Mouse (Mus musculus): ENCODE measurements around the gene Serac1.
A peak's percentile ranks its signal among the peaks of the same experiment; 100 is the strongest.

The Serac1 gene

GRCm38 (mm10) chr17:6079287-6080122 is at the start of gene Serac1, which contains the start of gene Gtf2h5:
TSS of gene Serac1 (minus strand) at chr17:6079741.
TSS of gene Gtf2h5 (plus strand) at chr17:6079786.
- DNase-seq: peak; percentile 99

DNA sequence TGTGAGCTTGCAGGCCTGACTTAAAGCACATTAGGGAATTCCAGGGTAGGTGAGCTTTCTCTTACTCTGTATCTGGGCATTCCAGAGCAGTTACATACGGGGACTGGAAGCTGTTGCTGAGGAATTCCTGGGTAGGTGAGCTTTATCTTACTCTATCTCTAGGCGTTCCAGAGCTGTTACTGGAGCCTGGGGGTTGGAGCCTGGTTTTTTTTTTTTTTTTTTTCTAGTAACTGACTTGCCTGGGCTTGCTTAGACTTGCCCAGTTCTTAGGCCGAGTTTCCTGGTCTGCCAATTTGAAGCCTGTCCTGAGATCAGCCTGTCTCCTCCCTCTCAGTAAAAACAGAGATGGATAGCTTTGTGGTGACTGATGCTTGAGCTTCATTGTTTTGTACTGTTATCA is 48.5 kb upstream of the Serac1 start:
- no peak for DNase-seq

DNA sequence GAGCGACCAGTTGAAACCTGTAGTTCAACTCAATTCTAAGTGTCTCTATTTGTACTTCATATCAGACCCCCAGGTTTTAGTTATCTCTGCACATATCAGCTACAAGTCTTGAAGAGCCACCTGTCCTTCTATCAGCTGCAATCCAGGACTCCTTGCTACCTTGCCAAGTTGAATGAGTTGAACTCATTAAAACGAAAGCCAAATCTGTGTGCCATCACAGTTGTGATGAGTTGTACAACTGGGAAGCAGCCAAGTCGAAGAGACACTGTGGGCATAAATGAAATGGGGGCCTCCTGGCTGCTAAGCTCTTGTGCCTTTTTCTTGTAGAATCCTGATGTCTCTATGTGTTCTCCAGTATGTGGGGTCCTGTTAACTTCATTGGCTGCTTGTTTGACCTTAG is 45.9 kb upstream of the Serac1 start:
- DNase-seq: no peak

GRCm38 (mm10) chr17:6123776-6124175 is 44.2 kb upstream of the Serac1 start:
- no peak for DNase-seq

- no peak for DNase-seq
Observed at GRCm38 (mm10) chr17:6118861-6119260, 39.3 kb upstream of the Serac1 start.

DNA sequence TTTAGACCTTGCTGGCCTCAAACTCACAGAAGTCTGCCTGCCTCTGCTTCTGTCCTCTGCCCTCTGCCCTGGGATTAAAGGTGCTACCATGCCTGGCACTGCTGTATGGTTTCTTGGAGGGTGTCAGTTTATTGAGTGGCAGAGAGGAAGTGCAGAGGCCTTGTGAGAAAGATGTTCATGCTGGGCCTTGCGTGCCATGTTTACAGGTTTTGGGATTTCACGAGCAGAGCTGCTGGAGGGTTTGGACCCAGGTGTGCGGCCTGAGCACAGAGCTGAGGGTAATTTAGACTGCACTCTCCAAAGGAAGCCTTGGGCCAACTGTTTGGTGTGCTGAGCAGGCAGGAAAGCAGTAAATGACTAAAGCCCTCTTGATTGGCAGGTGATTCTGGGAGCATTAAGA is 38.4 kb upstream of the Serac1 start:
- no peak for DNase-seq

DNA sequence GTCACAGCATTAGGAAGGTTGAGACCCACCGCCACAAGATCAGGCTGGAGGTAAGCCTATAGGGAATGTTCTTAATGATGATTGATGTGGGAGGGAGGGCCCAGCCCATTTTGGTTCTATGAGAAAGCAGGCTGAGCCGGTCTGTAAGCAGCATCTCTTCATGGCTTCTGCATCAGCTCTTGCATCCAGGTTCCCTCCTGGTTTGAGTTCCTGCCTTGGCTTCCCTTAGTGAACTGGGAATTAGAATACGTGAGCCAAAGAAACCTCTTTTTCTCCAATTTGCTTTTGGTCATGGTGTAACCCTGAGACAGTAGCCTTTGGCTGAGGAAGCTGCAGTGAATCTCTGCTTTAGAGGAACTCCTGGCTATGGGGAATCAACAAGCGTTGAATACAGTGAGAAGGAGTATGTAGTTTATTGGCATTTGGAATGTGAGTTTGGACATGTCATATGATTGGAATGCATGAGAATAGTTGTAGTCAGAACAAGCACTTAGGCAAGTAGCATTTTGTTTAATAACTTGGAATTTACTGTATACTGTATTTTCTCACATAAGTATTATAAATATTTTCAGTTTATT is 37.7 kb upstream of the Serac1 start:
- DNase-seq: no peak

- no peak for DNase-seq
Observed at GRCm38 (mm10) chr17:6115085-6115484, 35.5 kb upstream of the Serac1 start.

DNA sequence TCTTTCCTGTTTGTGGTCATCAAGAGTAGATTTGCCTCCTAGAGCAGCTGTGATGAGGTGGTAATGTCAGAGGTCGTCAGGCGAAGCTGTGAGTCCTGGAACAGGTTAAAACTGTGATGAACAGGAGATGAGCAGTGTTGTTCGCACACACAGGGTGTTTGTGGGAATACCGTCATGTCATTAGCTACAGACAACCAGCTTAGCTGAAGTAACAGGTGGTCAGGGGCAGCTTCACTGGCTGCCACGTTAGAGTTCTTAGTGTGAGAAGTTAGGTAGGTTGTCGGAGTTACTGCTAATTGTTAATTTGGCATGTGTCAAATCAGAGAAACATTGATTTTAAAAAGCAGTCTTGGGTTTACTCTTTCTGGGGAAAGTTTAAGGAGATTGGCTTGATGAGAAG is 34.1 kb upstream of the Serac1 start:
- no peak for DNase-seq

DNA sequence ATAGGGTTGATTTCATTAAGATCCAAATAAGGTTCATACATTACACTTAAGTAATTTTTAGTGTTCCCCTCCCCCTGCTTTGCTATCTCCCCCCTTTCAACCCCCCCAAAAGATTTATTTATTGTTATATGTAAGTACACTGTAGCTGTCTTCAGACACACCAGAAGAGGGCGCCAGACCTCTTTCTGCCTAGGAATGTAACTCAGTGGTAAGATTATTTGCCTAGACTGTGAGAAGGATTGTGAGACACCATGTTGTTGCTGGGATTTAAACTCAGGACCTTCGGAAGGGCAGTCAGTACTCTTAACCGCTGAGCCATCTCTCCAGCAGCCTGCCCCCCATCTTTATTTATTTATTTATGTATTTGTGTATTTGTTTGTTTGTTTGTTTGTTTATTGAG is 31.4 kb upstream of the Serac1 start:
- DNase-seq: no peak

- DNase-seq: no peak
Observed at GRCm38 (mm10) chr17:6108175-6108574, 28.6 kb upstream of the Serac1 start.

- DNase-seq: peak; percentile 74
Observed at GRCm38 (mm10) chr17:6107015-6107601, 27.6 kb upstream of the Serac1 start.

DNA sequence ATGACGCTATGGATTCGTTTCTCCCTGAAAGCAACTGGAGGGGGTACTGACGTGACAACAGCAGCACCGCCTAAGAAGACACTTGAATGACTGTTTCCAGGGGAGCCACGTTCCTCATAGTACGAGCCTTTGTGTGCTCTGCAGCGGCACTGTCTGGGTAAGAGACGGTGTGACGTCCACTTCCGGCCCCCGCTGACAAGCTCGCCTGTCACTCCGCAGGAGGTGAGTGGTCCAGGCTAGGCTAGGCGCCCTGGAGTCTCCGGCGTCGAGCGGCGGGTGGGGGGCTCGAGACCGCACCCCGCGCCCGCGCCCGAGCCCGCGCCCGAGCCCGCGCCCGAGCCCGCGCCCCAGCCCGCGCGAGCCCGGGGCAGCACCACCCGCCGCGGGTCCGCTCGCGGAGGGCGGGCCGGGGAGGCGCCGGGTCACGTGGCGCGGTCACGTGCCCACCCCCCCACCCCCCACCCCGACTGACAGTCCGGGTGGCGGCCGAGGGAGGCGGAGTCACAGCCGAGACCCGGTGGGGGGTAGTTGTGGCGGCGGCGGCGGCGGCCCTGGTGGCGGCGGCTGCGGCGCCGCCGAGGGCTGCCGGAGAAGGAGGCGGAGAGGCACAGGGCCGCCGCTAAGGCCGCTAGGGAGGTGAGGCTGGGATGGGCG is 26.9 kb upstream of the Serac1 start, which contains the start of gene Tulp4:
Tulp4 (plus strand) TSS at position 77 of the 654 bp plus-strand sequence.
- peak; percentile 92 for DNase-seq

- no peak for DNase-seq
Observed at GRCm38 (mm10) chr17:6103566-6103965, 24.0 kb upstream of the Serac1 start.

DNA sequence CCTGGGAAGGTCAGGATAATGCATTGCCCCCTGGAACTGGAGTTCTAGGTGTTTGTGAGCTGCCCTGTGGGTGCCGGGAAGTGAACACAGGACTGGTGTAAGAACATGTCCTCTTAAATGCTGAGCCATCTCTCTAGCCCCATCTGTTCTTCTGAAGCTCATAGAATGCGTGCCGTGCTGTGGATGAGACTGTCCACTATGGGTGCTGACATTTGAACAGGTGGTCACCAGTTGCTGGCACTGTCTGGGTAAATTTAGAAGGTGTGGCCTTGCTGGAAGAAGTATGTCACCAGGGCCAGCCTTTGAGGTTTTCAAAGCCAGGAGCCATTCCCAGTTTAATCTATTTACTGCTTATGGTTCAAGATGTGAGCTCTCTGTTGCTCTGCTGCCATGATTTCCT is 22.7 kb upstream of the Serac1 start:
- DNase-seq: no peak

DNA sequence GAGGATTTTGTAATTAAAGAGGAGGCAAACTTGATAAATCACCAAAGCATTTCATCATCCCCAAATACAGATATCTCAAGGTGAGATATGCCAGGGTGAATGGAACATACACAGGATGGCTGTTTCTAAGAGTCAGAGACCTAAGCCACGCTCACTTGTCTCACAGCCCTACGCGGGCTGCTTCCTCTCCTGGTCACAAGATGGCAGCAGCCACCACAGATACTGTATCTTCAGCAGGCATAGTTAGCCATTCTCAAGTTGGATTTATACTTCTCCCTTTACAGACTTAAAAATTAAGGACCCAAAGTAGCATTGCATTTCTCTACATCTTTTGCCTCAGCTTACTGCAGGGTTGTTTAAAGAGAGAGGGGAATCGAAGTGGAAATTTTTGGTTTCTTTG is 18.3 kb upstream of the Serac1 start:
- DNase-seq: peak; percentile 66

DNA sequence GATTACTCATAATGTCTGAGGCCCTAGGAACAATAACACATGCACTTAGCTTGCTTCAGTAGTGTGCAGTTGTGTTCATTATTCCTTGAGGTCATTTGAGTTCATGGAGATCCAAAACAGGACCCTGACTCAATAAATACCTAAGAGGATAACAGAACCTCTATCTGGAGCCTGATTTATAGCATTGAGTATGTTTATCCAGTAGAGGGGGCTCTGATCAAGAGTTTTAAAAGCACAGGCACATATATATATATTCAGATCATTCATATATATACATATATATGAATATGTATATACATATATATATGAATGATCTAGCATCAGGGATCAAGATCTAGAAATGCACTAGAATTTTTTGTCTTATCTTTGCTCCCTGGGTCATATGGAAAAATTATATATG is 16.0 kb upstream of the Serac1 start:
- DNase-seq: no peak

- no peak for DNase-seq
Observed at GRCm38 (mm10) chr17:6091604-6092003, 12.1 kb upstream of the Serac1 start.

- no peak for DNase-seq
Observed at GRCm38 (mm10) chr17:6083323-6083890, 3.9 kb upstream of the Serac1 start.

- no peak for DNase-seq
Observed at GRCm38 (mm10) chr17:6073405-6073804, 6.1 kb downstream of the Serac1 start.

DNA sequence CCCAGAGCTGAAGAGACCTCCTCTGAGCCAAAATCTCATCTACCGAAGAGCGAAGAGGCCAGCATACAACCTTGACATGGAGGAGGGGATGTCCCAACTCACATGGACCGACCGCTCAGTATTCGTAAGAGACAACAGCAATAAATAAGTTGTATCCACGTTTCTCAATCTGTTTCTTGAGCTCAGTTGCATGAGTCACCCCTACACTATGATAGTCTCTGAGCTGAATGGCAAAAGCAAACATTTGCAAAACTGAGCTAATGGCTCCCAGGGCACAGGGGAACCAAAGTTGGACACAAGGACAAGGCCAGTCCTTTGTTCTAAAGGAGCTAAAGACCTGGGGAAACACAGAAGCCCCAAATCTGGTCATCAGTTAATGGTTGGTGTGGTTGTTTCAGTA is 9.7 kb downstream of the Serac1 start:
- no peak for DNase-seq

GRCm38 (mm10) chr17:6067613-6068012 is 11.9 kb downstream of the Serac1 start:
- DNase-seq: no peak

GRCm38 (mm10) chr17:6066021-6066420 is 13.5 kb downstream of the Serac1 start:
- DNase-seq: no peak

All from kidney, postnatal 14 days (tissue).